Mouse (Mus musculus): ENCODE measurements at regions not wholly inside any gene's neighbourhood (a gene's known extent, or its start where the extent isn't known, plus 50 kb on each side); places are given as distances from the start of the nearest gene placed in this dataset.

- Histone ChIP-seq H3K4me1 (replicated peaks; ENCODE audit: control insufficient read depth, insufficient read depth, low read length) (no peaks in the 10 kb centered on the region), H3K27me3 (replicated peaks; ENCODE audit: control insufficient read depth, insufficient read depth, low read length) (no peaks in the 10 kb centered on the region), H3K9me3 (ENCODE audit: control insufficient read depth, low read length) (no peaks in the 10 kb centered on the region), H3K36me3 (ENCODE audit: control insufficient read depth, insufficient read depth, low read length) (no peaks in the 10 kb centered on the region), H3K4me3 (ENCODE audit: low read depth, low read length) (no peak overlapping the region), H3K9ac (ENCODE audit: low read depth, low read length) (no peak overlapping the region), H3K27ac (ENCODE audit: low read depth, low read length) (no peak overlapping the region), H3K4me2 (0 out of 2 replicates have a peak overlapping the region, but pooled peaks have one; percentile 13)
- no peak for ATAC-seq (replicated peaks; ENCODE audit: low FRiP score)
- no peak for DNase-seq (ENCODE audit: low spot score)
- WGBS = 39% methylated on average over 17 of the region's 17 CpGs
Measured at GRCm38 (mm10) chr1:39105546-39106371, 87.8 kb upstream of the Npas2 start.

GRCm38 (mm10) chr1:39106372-39106643 lies 87.2 kb upstream of the Npas2 start:
- H3K9me3 ChIP-seq (ENCODE audit: control insufficient read depth, low read length) = no peaks in the 10 kb centered on the region
- WGBS = 82% methylated on average over 4 of the region's 4 CpGs
- no peak overlapping the region for H3K4me3 ChIP-seq (ENCODE audit: low read depth, low read length)
- no peaks in the 10 kb centered on the region for H3K4me1 ChIP-seq (replicated peaks; ENCODE audit: control insufficient read depth, insufficient read depth, low read length)
- no peak for ATAC-seq (replicated peaks; ENCODE audit: low FRiP score)
- no peak overlapping the region for H3K4me2 ChIP-seq
- no peaks in the 10 kb centered on the region for H3K27me3 ChIP-seq (replicated peaks; ENCODE audit: control insufficient read depth, insufficient read depth, low read length)
- no peaks in the 10 kb centered on the region for H3K36me3 ChIP-seq (ENCODE audit: control insufficient read depth, insufficient read depth, low read length)
- H3K9ac ChIP-seq (ENCODE audit: low read depth, low read length) = no peak overlapping the region
- no peak for DNase-seq (ENCODE audit: low spot score)
- no peak overlapping the region for H3K27ac ChIP-seq (ENCODE audit: low read depth, low read length)

GRCm38 (mm10) chr1:39106650-39107049 lies 86.9 kb upstream of the Npas2 start:
- no peak overlapping the region for H3K27ac ChIP-seq (ENCODE audit: low read depth, low read length)
- ATAC-seq (replicated peaks; ENCODE audit: low FRiP score) = no peak
- no peaks in the 10 kb centered on the region for H3K36me3 ChIP-seq (ENCODE audit: control insufficient read depth, insufficient read depth, low read length)
- no peaks in the 10 kb centered on the region for H3K27me3 ChIP-seq (replicated peaks; ENCODE audit: control insufficient read depth, insufficient read depth, low read length)
- no peaks in the 10 kb centered on the region for H3K9me3 ChIP-seq (ENCODE audit: control insufficient read depth, low read length)
- DNase-seq (ENCODE audit: low spot score) = no peak
- H3K4me1 ChIP-seq (replicated peaks; ENCODE audit: control insufficient read depth, insufficient read depth, low read length) = no peaks in the 10 kb centered on the region
- no peak overlapping the region for H3K9ac ChIP-seq (ENCODE audit: low read depth, low read length)
- H3K4me3 ChIP-seq (ENCODE audit: low read depth, low read length) = no peak overlapping the region
- 71% methylated on average over 6 of the region's 6 CpGs for WGBS
- H3K4me2 ChIP-seq = no peak overlapping the region

GRCm38 (mm10) chr1:39116319-39116718 lies 77.2 kb upstream of the Npas2 start:
- H3K9ac ChIP-seq (ENCODE audit: low read depth, low read length) = no peak overlapping the region
- H3K4me3 ChIP-seq (ENCODE audit: low read depth, low read length) = no peak overlapping the region
- H3K27ac ChIP-seq (ENCODE audit: low read depth, low read length) = no peak overlapping the region
- H3K36me3 ChIP-seq (ENCODE audit: control insufficient read depth, insufficient read depth, low read length) = no peaks in the 10 kb centered on the region
- DNase-seq (ENCODE audit: low spot score) (no peak), ATAC-seq (replicated peaks; ENCODE audit: low FRiP score) (no peak)
- no peaks in the 10 kb centered on the region for H3K27me3 ChIP-seq (replicated peaks; ENCODE audit: control insufficient read depth, insufficient read depth, low read length)
- H3K4me1 ChIP-seq (replicated peaks; ENCODE audit: control insufficient read depth, insufficient read depth, low read length) = no peaks in the 10 kb centered on the region
- H3K4me2 ChIP-seq = no peak overlapping the region
- 85% methylated on average over 6 of the region's 6 CpGs for WGBS
- no peaks in the 10 kb centered on the region for H3K9me3 ChIP-seq (ENCODE audit: control insufficient read depth, low read length)

GRCm38 (mm10) chr1:39122316-39123015 lies 71.1 kb upstream of the Npas2 start:
- Histone ChIP-seq H3K36me3 (ENCODE audit: control insufficient read depth, insufficient read depth, low read length) (no peaks in the 10 kb centered on the region), H3K9me3 (ENCODE audit: control insufficient read depth, low read length) (no peaks in the 10 kb centered on the region), H3K4me1 (replicated peaks; ENCODE audit: control insufficient read depth, insufficient read depth, low read length) (no peaks in the 10 kb centered on the region; the same call in 1 of the 2 replicates), H3K27me3 (replicated peaks; ENCODE audit: control insufficient read depth, insufficient read depth, low read length) (no peaks in the 10 kb centered on the region), H3K4me3 (ENCODE audit: low read depth, low read length) (no peak overlapping the region), H3K4me2 (no peak overlapping the region), H3K9ac (ENCODE audit: low read depth, low read length) (no peak overlapping the region), H3K27ac (ENCODE audit: low read depth, low read length) (no peak overlapping the region)
- DNase-seq (ENCODE audit: low spot score) = no peak
- no peak for ATAC-seq (replicated peaks; ENCODE audit: low FRiP score)
- WGBS = 50% methylated on average over 8 of the region's 8 CpGs

GRCm38 (mm10) chr1:39123081-39123812 lies 70.3 kb upstream of the Npas2 start:
- no peak overlapping the region for H3K4me3 ChIP-seq (ENCODE audit: low read depth, low read length)
- no peaks in the 10 kb centered on the region for H3K9me3 ChIP-seq (ENCODE audit: control insufficient read depth, low read length)
- H3K36me3 ChIP-seq (ENCODE audit: control insufficient read depth, insufficient read depth, low read length) = no peaks in the 10 kb centered on the region
- no peak overlapping the region for H3K9ac ChIP-seq (ENCODE audit: low read depth, low read length)
- H3K4me2 ChIP-seq = peak overlapping the region; percentile 5; the same call in 1 of the 2 replicates
- no peaks in the 10 kb centered on the region for H3K27me3 ChIP-seq (replicated peaks; ENCODE audit: control insufficient read depth, insufficient read depth, low read length)
- H3K4me1 ChIP-seq (replicated peaks; ENCODE audit: control insufficient read depth, insufficient read depth, low read length) = no peaks in the 10 kb centered on the region; the same call in 1 of the 2 replicates
- ATAC-seq (replicated peaks; ENCODE audit: low FRiP score) (no peak), DNase-seq (ENCODE audit: low spot score) (no peak)
- H3K27ac ChIP-seq (ENCODE audit: low read depth, low read length) = no peak overlapping the region
- 27% methylated on average over 10 of the region's 10 CpGs for WGBS

GRCm38 (mm10) chr1:39123813-39124146 lies 69.8 kb upstream of the Npas2 start:
- ATAC-seq (replicated peaks; ENCODE audit: low FRiP score) (no peak), DNase-seq (ENCODE audit: low spot score) (no peak)
- H3K36me3 ChIP-seq (ENCODE audit: control insufficient read depth, insufficient read depth, low read length) = no peaks in the 10 kb centered on the region
- H3K4me1 ChIP-seq (replicated peaks; ENCODE audit: control insufficient read depth, insufficient read depth, low read length) = no peaks in the 10 kb centered on the region; the same call in 1 of the 2 replicates
- H3K27me3 ChIP-seq (replicated peaks; ENCODE audit: control insufficient read depth, insufficient read depth, low read length) = no peaks in the 10 kb centered on the region
- 79% methylated on average over 2 of the region's 2 CpGs for WGBS
- H3K4me3 ChIP-seq (ENCODE audit: low read depth, low read length) = no peak overlapping the region
- no peaks in the 10 kb centered on the region for H3K9me3 ChIP-seq (ENCODE audit: control insufficient read depth, low read length)
- no peak overlapping the region for H3K4me2 ChIP-seq
- H3K9ac ChIP-seq (ENCODE audit: low read depth, low read length) = no peak overlapping the region
- H3K27ac ChIP-seq (ENCODE audit: low read depth, low read length) = no peak overlapping the region

GRCm38 (mm10) chr1:39134521-39134920 lies 59.0 kb upstream of the Npas2 start:
- 78% methylated on average over 2 of the region's 2 CpGs for WGBS
- no peaks in the 10 kb centered on the region for H3K27me3 ChIP-seq (replicated peaks; ENCODE audit: control insufficient read depth, insufficient read depth, low read length)
- DNase-seq (ENCODE audit: low spot score) (no peak), ATAC-seq (replicated peaks; ENCODE audit: low FRiP score) (no peak)
- no peak overlapping the region for H3K4me2 ChIP-seq
- no peak overlapping the region for H3K4me3 ChIP-seq (ENCODE audit: low read depth, low read length)
- H3K9me3 ChIP-seq (ENCODE audit: control insufficient read depth, low read length) = no peaks in the 10 kb centered on the region
- no peak overlapping the region for H3K27ac ChIP-seq (ENCODE audit: low read depth, low read length)
- H3K36me3 ChIP-seq (ENCODE audit: control insufficient read depth, insufficient read depth, low read length) = no peaks in the 10 kb centered on the region
- H3K4me1 ChIP-seq (replicated peaks; ENCODE audit: control insufficient read depth, insufficient read depth, low read length) = no peaks in the 10 kb centered on the region
- no peak overlapping the region for H3K9ac ChIP-seq (ENCODE audit: low read depth, low read length)
